Mouse (Mus musculus) left cerebral cortex, adult 11 months (tissue): ENCODE results near the gene Bfar.
"Not testable (repeated sequence)": the region's sequence is repeated elsewhere in the genome, so short reads cannot be mapped to it uniquely, and the experiment has no call there.

Experiments used
- DNase-seq: peaks from one replicate; pipeline ENCODE4 v3.0.0; 2022; ENCODE audit warnings: low spot score

Gene Bfar

GRCm38 (mm10) chr16:13722937-13723336, 51.3 kb downstream of the Bfar start:
- no peak for DNase-seq

- no peak for DNase-seq
Measured at GRCm38 (mm10) chr16:13727811-13728335, 56.2 kb downstream of the Bfar start.

- no peak for DNase-seq
Measured at GRCm38 (mm10) chr16:13729428-13729827, 57.8 kb downstream of the Bfar start.

GRCm38 (mm10) chr16:13730285-13731255, 58.9 kb downstream of the Bfar start, which contains the start of gene Pla2g10:
Gene Pla2g10, minus strand, starts transcription at chr16:13730983.
- no peak for DNase-seq

- no peak for DNase-seq
Measured at GRCm38 (mm10) chr16:13732786-13733185, 61.1 kb downstream of the Bfar start.

GRCm38 (mm10) chr16:13733518-13734137, 62.0 kb downstream of the Bfar start:
- peak; percentile 41 for DNase-seq

- DNase-seq: no peak
Measured at GRCm38 (mm10) chr16:13735977-13736376, 64.3 kb downstream of the Bfar start.

GRCm38 (mm10) chr16:13739044-13739443, 67.4 kb downstream of the Bfar start:
- not testable (repeated sequence) for DNase-seq

- DNase-seq: no peak
Measured at GRCm38 (mm10) chr16:13740844-13741243, 69.2 kb downstream of the Bfar start.

GRCm38 (mm10) chr16:13747708-13748107, 76.0 kb downstream of the Bfar start:
- DNase-seq: no peak

GRCm38 (mm10) chr16:13748124-13748523, 76.5 kb downstream of the Bfar start:
- DNase-seq: no peak

- not testable (repeated sequence) for DNase-seq
Measured at GRCm38 (mm10) chr16:13748813-13749212, 77.2 kb downstream of the Bfar start.

- DNase-seq: no peak
Measured at GRCm38 (mm10) chr16:13749306-13749705, 77.6 kb downstream of the Bfar start.

GRCm38 (mm10) chr16:13749981-13750380, 78.3 kb downstream of the Bfar start:
- DNase-seq: no peak

GRCm38 (mm10) chr16:13750626-13751025, 79.0 kb downstream of the Bfar start:
- DNase-seq: no peak
